Mouse (Mus musculus): Measurements from ENCODE around the gene Gm3435.
"Not testable (repeated sequence)": the region's sequence is repeated elsewhere in the genome, so short reads cannot be mapped to it uniquely, and the experiment has no call there.

Gm3435 gene

DNA sequence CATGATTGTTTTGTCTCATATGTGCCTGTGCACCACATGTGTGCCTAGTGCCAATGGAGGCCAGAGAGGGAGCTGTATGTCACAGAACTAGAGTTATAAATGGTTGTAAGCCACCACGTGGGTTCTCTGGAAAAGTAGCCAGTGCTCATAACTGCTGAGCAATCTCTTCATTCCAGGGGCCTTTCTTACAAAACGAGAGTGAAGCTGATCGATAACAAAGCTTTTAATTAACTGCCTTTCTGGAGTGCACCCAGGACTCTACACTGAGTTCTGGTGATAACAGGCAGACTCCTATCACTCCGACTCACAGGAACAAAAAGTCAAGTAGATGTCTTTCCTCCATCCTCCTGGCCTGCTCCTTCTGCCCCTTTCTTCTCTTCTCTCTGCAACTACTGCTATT, 21.4 kb downstream of the Gm3435 start:
- not testable (repeated sequence) for DNase-seq (ENCODE audit: extremely low spot score, low spot score)

DNA sequence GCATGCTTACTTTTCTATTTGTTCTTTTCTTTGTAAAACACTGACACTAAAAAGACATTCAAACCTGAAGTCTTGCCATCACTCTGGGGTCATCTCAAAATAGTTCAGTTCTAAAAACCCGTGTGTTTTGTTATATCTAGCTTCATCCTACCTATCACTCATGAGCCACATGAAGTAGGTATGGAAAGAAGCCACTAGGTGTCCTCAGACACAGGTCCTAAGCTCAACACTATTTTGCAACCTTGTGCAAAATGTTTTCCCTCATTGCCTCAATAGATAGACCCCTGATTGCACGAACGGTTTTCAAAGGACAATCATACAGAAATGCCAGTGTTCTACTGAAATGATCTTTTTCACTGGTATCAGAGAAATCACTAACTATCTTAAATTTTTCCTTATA, 30.5 kb downstream of the Gm3435 start:
- not testable (repeated sequence) for DNase-seq (ENCODE audit: extremely low spot score, low spot score)

DNA sequence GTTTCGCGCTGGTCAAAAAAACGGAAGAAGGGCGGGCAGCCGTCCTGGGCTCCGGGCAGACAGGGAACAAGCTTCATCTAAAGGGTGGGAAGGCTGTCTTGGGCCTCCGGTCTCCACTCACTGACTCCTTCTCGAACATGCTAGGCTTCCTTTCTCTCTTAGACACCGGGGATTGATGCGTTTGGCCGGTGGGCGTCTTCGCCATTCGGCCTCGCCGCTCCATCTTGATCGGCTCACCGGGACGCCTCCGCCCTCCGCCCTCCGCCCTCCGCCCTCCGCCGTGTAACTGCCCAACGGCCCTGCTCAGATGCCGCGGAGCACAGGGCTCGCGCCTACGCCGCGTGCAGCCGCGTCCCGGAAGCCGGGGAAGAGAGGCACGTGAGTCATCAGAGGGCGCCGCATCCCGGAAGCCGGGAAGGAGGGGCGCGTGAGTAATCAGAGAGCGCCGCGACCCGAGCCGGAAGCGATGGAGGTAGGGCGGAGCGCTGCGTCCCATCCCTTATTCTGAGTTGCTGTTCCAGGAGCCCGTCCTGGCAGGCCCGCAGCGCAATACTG, 31.3 kb downstream of the Gm3435 start, which contains the start of the genes Ermard, Tcte3 and Gm3448:
Gene Ermard (plus strand): TSS at position 34 of the 555 bp plus-strand sequence.
Gene Tcte3 (minus strand): TSS at position 314 of the 555 bp plus-strand sequence.
Gene Gm3448 (minus strand): TSS at position 363 of the 555 bp plus-strand sequence.
- DNase-seq (ENCODE audit: extremely low spot score, low spot score) = not testable (repeated sequence)

DNA sequence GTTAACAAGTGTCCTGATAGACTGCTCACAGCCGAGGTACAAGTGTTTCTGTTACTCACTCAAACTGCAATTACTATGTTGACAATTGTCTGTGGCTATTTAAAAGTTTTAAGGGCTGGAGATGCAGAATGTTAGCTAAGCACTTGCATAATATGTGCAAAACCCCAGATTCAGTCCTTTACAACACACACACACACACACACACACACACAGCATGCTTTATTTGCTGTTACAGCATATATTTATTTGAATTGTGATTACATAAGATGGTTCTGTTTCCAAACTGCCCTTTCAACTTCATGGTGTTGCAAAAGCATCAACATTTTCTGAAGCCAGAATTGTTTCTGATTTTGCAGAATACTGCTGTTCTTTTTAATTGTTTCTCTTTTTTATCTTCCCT, 40.4 kb downstream of the Gm3435 start:
- DNase-seq (ENCODE audit: extremely low spot score, low spot score) = not testable (repeated sequence)

DNA sequence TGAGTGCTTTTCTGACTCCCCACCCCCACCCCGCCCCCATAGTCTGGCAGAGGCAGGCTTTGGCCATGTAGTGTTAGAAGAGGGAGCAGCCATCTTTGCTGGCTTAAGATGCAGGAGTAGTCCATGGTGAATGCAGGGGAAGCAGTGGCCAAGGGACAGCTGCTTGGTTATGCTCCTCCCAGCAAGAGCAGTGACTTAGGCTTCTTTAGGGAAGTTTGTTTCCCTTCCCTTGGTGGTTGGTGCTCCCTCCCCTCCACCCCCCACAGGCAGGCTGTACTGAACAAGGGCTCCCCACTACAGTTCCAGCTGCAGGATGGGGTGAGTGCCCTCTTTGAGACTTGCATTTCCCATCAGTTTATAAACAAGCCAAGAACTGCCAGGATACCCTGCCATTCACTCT, 42.8 kb downstream of the Gm3435 start:
- DNase-seq (ENCODE audit: extremely low spot score, low spot score) = not testable (repeated sequence)

DNA sequence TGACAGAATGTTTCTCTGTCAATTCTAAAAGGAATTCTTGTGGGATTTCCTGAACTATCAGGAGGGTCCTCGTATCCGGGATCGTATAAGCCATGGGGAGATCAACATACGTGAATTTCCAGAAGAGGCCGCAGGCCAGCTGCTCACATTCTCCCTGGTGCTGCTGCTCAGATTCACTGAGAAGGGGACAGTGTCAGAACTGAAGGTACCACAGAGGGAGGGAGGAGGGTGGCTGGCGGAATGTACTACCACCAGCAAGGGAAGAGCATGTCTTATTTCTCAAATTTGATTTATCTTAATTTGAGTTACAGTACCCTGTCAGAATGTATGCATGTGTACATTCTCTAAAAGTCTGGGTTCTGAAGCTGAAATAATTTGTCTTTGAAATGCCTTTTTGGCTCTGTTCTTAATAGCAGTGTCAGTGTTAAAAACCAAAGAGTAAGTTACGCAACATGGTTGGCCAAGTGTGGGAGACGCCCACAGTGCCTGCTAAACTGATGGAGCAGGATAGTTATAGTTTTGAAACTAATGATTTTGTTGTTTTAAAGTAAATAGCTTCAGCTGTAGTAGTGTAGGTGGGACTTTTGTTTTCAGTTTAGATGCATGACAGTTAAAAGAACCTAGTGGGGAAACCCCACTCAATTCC, 43.3 kb downstream of the Gm3435 start:
- not testable (repeated sequence) for DNase-seq (ENCODE audit: extremely low spot score, low spot score)

DNA sequence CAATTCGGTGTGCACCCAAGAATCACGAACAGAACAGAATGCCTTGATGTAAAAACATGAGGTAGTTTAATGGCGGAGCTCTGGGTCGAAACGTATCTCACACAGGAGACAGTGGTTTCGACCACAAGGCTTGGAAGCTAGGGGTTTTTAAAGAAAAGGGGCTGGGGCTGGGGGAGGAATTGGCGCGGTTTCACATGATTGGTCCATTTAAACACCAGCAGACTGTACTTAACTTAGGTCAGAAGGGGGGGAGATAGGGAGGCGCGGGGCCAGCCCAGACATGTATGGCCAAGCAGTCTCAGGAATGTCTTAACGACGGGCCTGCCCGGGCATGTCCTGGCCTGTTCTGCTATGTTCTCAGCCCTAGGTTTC, 43.8 kb downstream of the Gm3435 start:
- not testable (repeated sequence) for DNase-seq (ENCODE audit: extremely low spot score, low spot score)

DNA sequence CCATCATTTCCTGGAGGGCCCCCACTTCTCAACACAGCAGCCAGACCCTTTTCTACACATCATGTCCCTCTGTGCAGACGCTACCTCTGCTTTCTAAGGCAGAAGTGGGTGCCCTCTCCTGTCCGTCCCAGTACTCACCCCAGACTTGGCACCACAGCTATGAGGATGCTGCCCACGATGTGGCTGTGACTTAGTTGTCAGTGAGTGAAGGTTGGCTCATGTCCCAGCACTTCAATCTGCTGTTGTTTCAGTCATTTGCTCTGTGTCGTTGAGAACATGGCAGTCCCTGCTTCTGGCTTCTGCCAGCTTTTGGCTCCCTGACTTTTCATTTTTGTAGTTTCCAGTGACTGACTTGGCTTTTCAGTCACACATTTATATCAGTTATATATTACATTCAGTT, 45.9 kb downstream of the Gm3435 start:
- DNase-seq (ENCODE audit: extremely low spot score, low spot score) = no peak

DNA sequence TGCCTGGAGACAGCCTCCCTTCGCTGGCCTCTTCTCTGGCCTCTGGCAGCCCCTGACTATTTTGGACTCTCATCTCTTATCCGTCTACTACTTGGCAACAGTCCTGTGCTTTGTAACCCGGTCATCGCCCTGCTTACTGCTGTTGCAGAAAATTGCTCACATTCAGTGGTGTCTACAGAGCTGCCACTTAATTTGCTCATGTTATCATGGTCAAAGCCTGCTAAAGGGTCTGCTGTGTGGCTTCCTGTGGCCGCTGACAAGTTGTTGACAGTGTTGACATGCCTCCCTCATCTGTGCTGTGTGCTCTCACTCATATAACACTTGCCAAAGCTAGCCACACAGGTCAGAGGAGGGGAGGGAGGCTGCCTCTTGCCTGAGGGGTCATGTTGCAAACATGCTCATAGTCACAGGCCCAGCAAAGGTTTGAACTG, 48.2 kb downstream of the Gm3435 start:
- DNase-seq (ENCODE audit: extremely low spot score, low spot score) = no peak

DNA sequence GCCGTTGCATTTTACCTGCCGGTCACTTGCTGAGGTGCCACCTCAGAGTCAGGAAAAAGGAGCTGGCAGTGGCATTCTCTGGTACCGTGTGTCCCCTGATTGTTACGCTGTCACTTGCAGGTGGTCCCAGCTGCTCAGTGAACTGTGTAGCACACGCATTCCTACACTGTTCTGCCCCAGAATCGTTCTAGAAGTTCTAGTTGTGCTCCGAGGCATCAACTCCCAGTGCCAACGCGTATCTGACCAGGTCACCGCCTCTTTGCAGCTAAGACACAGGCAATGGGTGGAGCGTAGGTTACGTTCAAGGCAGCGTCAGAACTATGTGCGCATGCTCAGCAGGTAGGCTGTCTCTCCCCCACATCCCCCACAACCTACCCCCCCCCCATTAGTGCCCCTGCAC, 49.7 kb downstream of the Gm3435 start:
- DNase-seq (ENCODE audit: extremely low spot score, low spot score) = no peak

DNA sequence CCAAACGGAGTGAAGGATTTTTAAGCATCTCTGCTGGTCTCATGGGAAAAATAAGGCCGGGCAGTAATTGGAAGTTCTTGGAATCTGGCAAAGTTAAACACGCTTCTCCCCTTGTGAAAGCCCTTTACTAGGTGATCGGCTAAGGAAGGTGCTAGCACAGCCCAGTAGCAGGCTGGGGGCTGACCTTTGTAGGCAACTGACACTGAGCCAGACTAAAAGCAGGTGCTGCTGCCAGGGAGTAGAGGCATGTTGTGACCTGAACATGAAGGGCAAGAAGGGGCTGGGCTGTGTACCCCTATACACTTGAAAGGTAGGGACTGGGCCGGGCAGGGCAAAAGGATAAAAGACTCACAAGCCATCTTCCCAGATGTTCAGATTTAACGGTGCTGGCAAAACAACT, 50.4 kb downstream of the Gm3435 start:
- DNase-seq (ENCODE audit: extremely low spot score, low spot score) = no peak

DNA sequence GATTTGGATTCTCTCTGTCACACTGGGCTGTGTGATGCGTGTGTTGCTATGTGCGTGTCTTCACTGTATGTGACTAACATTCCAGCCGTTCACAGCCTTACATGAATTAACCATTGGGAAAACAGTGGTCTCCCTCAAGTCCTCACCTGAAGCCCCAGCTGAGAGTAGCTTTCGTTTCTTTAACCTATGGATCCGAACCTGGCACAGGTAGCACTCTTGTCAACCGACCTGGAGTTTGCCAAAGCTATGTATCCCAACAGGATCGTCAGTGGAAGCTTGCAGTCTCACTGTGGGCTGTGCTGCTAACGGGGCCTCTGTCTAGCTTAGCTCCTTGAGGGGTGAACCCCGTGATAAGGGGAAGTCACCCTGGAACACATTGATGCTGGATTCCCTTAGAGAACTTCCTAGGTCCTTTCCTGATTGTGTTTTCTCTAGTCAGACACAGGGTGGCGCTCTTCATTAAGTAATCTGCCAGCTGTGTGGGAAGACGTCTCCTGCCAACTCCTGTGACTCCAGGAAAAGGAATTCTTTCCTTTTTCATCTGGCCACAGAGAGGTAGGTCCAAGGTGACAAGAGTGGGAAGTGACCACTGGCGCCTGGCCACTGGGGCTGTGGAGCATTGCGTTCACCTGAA, 55.5 kb downstream of the Gm3435 start:
- DNase-seq (ENCODE audit: extremely low spot score, low spot score) = peak; percentile 75

DNA sequence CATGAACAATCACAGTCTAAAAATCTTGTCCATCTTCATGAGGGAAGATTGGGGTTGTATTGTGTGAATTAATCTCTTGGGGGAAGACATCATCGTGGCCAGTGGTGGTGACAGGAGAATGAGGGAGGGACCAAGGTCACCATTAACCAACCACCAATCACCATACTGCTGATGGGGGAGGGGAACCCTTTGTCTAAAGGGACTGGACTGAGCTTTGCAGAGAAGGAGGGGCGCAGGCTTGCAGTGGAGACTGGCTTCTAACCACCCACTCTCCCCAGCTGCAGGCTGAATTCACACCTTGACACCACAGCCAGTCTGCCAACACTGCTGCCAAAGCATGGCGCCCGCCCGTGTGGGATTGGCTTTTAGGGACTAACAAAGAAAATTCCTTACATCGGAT, 56.1 kb downstream of the Gm3435 start:
- DNase-seq (ENCODE audit: extremely low spot score, low spot score) = no peak

DNA sequence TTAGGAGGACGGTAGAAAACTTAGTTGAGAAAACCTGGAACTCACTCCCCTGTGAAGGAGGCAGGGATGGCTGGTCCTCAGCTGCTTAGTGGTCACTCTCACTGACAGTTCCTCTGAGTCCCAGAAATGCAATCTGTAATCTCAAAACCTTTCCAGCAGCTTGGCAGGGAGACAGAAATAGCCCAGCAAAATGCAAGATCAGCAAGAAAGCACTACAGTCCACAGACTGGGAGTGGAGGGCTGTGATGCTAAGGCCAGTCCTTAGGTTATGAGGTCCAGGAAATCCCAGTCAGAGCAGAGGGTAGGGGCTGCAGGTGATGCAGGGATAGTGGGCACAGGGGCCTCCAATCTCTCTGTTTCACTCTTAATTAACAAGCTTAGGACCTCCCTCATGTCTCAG, 56.9 kb downstream of the Gm3435 start:
- no peak for DNase-seq (ENCODE audit: extremely low spot score, low spot score)

DNA sequence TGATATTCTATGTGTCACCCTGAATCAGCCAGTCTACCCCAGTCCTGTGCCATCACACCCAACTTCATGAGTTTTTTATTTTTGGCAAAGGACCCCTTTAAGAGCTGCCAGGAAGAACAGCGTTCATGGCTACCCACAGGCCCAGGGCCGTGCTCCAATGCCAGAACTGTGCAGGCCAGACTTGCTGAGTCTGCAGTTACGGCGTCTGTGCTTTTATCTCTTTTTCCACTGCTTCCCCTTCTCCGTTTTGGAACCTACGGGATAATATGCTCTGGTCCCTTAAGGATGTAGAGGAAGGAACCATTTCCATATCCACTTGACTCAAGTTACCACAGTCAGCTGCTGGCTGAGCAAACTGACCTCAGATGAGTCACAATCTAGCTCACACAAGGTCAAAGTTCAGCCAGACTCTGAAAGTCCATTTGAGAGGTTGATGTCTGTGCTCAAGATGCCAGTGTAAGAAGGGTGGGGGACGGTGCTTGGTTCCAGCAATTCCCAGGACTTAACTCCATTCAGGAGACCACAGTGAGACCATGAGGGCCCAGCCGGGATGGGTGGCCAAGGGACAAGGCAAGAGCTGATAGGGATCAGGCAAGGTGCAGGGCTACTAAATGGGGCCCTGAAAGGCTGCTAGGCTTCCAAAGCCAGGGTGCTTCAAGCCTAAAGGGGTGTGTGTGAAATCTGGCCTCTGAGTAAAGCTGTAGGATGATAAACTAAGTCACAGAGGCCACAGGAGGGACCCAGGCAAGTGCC, 58.2 kb downstream of the Gm3435 start:
- DNase-seq (ENCODE audit: extremely low spot score, low spot score) = no peak

DNA sequence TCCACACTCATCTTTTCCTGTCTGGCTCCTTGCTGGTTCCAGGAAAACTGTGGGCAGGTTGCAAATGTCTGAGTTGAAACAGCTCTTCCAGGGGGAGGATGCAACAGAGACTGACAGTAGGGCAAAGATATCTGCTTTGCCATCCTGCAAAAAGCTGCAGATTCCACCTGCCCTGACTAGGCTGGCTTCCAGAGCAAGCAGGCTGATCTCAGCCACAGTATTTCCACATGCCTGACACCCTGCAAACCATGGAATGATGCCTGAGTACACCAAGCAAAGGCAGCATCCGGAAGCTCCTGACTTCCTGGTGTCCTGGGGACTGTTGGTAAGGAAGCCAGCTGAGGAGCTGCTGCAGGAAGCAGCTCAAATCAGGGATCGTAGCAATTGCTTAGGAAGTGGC, 59.1 kb downstream of the Gm3435 start:
- no peak for DNase-seq (ENCODE audit: extremely low spot score, low spot score)

All from neural tube, embryonic 10.5 days (tissue).